Mouse (Mus musculus) regulatory T cell (primary cell): ENCODE measurements around the gene Tcap.
"Not testable (repeated sequence)": the region's sequence is repeated elsewhere in the genome, so short reads cannot be mapped to it uniquely, and the experiment has no call there.

ENCODE experiments used
- in situ Hi-C: fragments of 300-600 bp; cut with MboI, MseI; formaldehyde crosslinking; loops from one replicate; pipeline ENCODE4 v1.15.1; 2025; ENCODE audit warnings: high pct_unique_total_duplicates

The Tcap gene

DNA sequence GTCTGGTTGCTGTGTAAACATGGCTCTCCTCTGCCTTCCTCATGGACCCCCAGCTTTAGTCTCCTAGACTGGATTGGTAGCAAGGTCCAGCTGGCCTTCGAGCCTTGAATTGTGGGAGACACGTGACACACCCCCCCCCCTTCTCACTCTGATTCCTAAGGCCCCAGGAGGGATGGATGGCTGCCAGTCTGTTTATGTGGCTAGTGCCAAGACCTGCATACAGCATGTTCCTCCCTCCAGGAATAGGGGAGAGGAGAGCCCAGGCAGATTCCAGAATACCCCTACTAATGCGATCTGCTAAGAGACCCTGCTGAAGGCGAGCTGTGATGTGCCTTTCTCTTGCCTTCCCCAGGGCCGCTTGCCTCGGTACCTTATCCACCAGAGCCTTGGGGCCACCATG lies 3.5 kb upstream of the Tcap start:
- in situ Hi-C loops, result no loop called here

DNA sequence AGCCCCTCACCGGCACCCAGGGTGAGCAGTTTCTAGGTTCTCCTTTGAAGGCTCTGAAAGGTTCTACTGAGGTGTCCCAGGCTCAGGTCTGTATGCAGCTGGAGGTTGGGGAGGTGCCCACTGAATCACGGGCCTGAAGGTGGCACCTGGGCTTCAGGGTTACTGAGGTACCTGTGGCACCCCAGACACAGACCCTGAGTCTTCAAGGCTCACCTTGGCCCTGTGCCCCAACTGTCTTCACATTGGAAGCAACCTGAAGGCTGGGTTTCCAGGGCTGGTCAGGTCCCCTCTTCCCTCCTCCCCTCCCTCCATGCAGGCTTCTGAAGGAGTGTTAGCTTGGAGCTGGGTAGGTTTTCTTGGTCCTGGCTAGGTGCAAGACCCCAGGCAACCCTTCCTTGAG lies 2.0 kb upstream of the Tcap start:
- in situ Hi-C loops, result no loop called here

DNA sequence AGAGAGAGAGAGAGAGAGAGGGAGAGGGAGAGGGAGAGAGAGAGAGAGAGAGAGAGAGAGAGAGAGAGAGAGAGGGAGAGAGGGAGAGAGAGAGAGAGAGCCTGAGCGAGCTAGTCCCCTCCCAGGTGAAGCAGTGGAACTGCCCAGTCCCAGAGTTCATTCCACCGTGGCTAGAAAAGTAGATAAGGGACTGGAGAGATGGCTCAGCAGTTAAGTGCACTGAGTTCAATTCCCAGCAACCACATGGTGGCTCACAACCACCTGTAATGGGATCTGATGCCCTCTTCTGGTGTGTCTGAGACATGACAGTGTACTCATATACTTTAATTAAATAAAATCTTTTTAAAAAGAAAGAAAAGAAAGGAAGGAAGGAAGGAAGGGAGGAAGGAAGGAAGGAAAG lies 1.2 kb upstream of the Tcap start:
- in situ Hi-C loops, result not testable (repeated sequence)

DNA sequence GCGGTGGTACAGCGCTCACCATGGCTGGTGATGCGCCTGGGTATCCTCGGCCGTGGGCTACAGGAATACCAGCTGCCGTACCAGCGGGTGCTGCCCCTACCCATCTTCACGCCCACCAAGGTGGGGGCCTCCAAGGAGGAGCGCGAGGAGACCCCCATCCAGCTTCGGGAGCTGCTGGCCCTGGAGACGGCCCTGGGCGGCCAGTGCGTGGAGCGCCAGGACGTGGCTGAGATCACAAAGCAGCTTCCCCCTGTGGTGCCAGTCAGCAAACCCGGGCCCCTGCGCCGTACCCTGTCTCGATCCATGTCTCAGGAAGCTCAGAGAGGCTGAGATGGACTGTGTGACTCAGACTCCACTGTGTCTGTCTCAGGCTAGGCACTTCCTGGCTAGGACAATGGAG lies 605 bp downstream of the Tcap start:
- in situ Hi-C loops, result no loop called here

DNA sequence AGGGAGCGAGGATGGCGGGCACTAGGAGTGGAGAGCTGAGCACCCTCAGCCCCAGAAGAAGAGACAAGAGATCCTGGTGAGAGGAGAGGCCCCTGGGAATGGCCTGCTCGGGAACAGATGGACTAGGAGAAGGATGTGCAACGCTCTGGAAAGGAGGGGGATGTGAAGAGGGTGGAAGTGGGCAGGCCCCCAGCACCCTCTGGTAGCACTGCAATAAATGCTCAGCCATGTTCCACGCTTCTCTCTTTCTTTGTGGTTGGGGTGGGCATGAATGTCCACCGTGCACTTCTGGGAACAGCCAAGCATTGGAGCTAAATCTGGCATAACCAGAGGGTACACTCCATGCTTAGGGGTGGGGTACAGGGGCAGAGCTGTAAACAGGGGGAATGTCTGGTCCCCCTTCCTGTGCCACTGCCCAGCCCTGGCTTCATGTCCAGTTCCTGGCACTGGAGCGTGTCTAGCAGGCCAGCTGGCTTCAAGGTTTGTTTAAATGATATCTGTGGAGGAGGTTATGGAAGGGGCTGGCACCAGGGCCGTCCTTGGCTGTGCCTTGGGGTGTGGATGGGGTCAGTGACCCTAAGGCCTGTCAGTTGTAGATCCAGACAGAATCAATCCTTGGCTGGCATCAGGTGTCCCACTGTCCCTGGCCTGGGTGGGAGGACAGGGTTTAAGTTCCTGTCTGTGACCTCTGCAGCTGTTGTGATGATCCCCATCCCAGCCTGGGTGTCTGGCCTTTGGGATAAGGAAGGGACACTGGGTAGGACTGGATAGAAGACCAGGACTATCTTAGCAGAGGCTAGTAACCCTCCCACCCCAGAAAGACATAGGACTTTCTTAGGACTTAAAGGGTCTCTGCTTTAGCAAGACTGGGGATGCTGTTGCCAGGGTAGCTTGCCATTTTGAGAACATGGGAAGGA lies 1.4 kb downstream of the Tcap start:
- in situ Hi-C loops, result loop anchor here (5.0 kb wide), 2 partner anchors 47 to 268 kb away; no protein-coding TSS in a partner anchor

DNA sequence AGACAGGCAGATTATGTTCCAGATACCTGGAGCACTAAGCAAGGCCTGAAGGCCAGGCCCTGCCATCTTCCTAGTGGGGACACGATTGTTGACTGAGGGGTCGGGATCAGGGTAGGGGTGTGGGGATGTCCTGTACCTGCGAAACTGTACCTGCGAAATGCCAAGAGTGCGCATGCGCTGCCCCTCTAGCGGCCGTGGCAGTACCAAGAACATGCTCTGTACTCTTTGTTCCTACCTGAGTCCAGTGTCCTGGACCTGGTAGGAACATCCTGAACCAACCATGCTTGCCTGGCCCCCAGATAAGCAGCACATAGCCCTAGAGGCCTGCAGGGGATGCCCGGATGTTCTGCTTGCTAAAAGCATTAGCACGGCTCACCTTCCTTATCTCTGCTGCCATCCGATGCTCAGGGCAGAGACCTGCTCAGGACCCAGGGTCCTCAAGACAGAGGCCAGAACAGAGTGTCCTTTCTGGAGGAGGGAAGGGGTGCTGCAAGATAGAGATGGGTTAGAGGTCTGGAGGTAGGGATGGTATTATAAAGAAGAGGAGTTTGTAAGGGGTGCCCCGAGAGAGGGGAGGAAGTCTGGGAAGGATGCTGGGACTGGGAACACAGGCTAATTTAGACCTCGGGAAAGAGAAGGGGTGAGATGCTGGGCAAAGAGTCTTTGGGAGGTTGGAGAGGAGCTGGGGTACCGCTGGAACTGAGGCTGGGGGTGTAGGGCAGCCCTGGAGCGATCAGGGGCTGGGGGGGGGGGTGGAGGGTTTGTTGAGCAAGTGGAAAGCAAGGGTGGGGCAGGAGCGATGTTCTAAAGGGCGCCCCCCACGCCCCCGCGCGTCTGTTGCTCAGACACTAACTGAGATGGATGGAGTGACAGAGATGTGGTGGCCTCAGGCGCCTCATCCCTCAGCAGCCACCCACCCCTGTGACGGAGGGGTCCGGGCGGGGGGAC lies 2.3 kb downstream of the Tcap start, which contains the start of gene Pnmt:
TSS of gene Pnmt (plus strand) at position 813 of the 948 bp plus-strand sequence.
- in situ Hi-C loops, result loop anchor here (5.0 kb wide), 2 partner anchors 46 to 269 kb away; no protein-coding TSS in a partner anchor

DNA sequence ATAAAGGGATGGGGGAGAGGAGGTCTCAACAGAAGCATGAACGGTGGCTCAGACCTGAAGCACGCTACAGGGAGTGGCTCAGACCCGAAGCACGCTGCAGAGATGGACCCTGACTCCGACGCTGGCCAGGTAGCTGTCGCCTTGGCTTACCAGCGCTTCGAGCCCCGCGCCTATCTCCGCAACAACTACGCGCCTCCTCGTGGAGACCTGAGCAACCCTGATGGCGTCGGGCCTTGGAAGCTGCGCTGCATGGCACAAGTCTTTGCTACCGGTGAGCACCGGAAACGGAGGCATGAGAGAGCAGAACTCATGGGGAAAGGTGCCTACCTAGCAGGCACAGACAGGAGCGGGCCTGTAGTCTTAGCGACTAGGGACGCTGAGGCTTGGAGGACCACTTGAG lies 3.0 kb downstream of the Tcap start:
- in situ Hi-C loops, result loop anchor here (5.0 kb wide), 2 partner anchors 46 to 269 kb away; no protein-coding TSS in a partner anchor

DNA sequence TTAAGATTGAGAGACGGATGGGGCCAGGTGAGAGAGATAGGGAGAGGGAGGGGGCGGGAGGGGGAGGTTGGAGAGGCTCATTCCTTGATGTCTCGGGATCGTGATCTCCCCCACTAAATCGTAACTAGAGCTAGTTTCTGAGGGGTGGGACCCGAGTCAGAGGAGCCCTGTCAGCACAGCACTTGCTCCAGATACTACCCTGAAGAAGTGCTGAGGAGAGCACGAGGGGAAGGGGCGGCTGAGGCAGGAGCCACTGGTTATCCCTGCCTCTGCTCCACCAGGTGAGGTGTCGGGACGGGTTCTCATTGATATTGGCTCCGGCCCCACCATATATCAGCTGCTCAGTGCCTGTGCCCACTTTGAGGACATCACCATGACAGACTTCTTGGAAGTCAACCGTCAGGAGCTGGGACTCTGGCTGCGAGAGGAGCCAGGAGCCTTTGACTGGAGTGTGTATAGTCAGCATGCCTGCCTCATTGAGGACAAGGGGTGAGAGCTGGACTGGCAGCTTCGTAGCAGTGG lies 3.5 kb downstream of the Tcap start:
- in situ Hi-C loops, result loop anchor here (5.0 kb wide), 2 partner anchors 45 to 270 kb away; no protein-coding TSS in a partner anchor

DNA sequence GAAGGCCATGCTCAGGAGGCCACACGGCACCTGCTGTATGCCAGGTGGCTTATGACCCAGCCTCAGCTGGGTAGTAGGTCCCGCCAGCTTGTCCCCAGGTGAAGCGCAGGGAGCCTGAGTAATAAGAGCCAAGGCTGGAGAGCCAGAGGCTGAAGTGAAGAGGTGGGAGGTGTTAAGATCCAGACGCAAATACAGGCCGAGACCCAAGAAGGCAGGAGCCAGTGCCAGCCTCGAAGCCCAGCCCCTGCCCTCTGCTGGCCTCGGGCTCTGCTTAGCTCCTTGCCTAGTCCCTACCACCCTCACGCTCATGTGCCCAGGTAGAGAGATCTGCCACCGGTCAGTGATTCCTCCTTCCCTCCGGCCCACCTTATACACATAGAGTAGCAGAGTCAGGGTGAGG lies 4.7 kb downstream of the Tcap start:
- in situ Hi-C loops, result loop anchor here (5.0 kb wide), 2 partner anchors 44 to 271 kb away; no protein-coding TSS in a partner anchor

DNA sequence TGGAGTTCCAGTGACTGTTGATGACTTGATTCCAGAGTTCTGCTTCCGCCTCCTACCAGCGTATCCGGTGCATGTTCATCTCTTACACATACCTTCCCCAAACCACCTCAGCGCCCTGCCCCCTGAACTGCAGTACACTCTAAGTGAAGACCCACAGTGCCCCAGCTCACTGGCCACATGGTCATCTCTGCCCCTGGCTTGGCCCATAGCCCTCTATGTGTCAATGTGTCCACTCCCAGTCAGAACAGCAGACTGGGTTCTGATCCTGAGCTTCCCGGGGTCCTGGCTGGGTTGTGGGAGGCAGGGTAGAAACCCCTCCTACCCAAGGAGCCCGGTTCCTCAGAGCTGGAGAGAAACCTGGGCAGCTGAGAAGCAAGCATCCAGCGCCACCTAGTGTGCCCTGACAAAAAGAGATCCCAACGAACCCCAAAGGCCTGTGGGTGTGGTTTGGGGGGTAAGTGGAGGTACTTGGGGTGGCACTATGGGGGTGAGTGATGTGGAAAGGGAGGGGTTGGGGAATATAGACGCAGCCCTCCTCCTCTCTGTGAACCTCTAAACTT lies 5.7 kb downstream of the Tcap start:
- in situ Hi-C loops, result loop anchor here (5.0 kb wide), 2 partner anchors 43 to 272 kb away; no protein-coding TSS in a partner anchor

DNA sequence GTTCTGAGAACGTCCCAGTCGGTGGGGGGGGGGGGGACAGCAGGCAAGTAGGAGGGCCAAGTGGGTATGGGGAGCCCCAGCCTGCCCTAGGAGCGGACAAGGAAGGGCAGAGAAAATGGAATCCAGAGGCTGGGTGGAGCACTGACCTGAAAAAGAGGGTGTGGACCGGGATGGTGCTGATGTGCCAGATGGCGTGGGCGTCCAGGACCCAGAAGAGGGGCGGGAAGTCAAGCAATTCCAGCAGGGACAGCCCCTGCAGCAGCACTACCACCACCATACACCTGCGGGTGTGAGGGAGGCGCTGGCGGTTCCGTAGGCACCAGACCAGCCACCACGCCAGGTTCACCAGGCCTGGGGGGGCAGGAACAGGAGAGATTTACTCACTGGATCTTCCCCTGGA lies 6.5 kb downstream of the Tcap start:
- in situ Hi-C loops, result no loop called here

DNA sequence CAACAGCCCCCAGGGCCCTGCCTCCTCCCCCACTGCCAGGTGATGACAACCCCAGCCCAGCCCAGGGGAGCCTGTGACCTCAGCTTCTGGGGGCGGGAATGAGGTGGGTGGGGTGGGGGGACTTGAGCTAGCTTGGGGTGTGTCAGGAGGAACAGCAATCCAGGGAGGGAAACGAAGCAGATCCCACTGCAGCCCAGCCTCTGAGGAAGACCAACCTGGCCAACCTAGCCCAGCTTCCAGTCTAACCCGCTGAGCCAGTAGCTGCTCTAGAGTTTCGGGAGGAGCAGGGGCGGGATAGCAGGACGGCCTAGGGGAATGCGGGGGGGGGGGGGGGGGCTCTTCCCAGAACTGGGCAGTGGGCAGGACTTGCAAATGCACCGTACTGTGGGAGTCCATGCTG lies 8.4 kb downstream of the Tcap start:
- in situ Hi-C loops, result no loop called here

DNA sequence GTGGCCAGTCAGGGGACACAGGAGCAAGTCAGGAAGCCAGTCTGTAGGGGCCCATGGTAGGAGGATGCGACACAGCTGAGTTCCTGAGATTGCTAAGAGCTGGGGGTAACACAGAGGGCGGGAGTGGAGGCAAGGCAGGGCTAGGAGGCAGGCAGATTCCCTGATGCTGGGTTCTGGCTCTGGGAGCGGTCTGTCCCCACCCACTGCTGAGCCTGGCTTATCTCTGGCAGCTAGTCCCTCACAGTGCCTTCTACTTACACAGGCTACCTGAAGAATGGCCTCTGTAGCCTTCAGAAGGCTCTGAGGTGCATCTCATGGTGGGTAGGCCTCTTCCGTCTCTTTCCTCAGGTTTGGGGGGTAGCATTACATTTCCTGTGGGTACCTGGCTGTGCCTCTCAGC lies 9.0 kb downstream of the Tcap start:
- in situ Hi-C loops, result no loop called here

DNA sequence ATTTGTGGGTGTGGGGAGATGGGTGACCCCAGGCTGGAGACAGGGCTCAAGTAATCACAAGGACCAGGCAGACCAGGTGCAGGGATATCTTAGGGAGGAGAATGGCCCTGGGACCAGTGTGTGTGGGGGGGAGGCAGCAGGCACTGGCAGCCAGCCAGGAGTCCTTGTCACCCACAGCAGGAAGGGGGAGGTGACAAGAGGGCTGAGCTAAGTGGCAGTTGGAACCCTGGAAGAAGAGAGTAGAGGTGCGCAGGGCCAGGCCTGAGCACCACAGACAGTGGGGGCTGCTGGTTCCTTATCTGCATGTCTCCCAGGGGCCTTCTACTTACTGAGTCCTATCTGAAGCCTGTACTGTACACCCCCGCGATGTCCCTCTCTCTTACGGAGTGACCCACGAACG lies 9.7 kb downstream of the Tcap start:
- in situ Hi-C loops, result no loop called here

DNA sequence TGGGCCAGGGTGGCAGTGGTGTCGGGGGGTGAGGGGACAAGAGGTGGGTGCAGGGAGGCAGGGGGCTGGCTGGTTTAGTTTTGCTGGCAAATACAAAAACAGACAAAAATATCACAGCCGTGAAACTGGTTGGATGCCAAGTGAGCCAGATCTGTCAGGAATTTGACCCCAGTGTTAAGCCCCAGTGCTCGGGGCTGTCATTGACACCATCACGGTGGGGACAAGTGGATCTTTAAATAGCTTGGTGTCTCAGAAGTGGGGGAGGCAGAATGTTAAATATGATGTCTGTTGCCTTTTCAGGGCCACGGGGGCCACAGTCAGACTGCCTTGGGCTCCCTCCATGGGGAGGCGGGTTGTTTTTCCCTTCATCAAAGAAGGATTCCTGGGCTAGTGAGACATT lies 10.7 kb downstream of the Tcap start:
- in situ Hi-C loops, result no loop called here

DNA sequence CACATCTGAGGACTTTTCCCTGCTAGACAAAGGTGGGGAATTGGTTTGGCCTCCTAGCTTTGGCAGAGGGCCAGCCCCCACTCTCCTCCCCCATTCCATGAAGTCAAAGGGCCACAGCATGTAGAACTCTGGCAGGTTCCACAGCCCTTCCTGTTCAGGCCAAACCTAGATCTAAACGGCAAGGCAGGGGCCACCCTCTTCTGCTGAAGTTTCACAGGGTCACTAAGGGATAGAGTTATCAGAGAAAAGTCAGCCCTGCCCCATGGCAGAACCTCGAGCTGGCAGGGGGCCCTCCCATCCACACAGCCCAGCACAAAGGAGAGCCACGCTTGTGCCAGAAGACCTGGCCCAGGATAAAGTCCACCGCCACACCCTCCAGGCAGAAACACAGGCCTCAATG lies 11.4 kb downstream of the Tcap start:
- in situ Hi-C loops, result no loop called here

DNA sequence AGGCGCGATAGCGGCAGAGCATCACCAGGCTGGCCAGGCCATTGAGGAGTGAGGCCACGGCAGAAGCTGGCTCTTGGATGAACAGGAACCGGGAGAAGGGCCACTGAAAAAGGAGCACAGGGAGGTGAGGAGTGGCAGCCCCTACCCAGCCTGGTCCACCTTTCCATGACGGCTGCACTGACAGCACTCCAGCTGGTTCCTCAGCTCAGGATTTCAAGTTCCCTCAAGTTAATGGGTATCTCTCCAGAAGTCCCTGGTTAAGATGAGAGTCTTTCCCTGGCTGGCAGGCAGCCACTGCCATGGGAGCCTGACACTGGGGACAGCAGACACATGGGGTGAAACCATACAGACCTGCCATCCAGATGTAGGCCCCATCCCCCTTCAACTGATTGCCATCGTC lies 14.3 kb downstream of the Tcap start:
- in situ Hi-C loops, result no loop called here

DNA sequence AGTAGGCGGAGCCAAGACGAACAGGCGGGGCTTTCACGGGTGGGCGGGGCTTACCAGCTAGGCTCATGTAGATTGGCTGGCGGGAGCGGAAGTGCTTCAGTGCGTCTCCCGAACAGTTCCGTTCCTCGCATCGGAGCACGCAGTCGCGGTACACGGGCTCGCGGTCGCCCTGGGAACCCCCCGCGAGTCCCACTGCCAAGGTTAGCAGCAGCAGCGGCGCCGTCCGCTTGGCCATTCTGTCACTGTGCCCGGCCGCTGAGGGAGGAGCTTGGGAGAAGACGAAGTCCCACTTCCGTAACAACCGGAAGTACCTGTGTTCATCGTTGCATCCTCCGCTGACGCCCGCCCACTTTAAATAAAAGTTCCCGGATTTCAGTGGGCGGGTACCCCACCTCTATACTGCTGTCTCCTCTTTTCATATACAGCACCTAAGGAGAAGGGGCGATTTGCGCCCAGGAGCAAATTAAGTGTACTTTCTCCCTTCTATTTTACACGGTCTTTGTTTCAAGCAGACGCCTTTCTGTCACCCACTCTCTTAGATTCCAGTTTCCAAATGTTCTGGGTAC lies 16.6 kb downstream of the Tcap start, which contains the start of gene Pgap3:
TSS of gene Pgap3 (minus strand) at position 330 of the 566 bp plus-strand sequence.
- in situ Hi-C loops, result no loop called here

DNA sequence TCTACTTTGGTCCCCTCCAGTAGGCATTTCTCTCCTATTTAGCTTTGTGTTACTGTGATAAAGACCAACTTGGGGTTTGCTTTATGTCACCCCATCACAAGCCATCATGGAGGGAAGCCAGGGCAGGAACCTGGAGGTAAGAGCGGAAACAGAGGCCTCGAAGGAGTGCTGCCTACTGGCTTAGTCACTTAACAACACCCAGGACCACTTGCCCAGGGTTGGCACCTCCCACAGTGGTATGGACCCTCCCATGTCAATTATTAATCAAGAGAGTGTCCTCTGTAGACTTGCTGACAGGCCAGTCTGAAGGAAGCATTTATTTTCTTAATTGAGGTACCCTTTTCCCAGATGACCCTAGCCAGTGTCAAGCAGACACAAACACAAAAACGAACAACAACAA lies 17.2 kb downstream of the Tcap start:
- in situ Hi-C loops, result no loop called here

DNA sequence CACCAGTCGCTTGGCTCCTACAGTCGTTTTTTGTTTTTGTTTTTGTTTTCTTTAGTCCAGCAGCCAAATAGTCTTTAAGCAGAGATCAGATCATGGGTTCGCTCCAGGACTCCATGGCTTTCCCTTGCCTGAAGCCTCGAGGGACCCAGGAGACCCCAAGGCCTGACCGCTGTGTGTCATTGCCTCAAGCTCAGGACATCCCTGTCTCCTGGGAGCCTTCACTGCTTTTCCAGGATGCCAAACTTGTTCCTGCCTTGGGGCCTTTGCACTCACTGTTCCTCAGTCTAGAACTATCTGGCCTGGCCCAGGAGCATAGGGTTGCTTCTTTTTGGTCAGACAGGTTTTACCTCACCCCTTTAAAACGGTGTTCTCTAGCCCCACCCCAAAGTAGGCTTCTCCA lies 23.0 kb downstream of the Tcap start:
- in situ Hi-C loops, result no loop called here

DNA sequence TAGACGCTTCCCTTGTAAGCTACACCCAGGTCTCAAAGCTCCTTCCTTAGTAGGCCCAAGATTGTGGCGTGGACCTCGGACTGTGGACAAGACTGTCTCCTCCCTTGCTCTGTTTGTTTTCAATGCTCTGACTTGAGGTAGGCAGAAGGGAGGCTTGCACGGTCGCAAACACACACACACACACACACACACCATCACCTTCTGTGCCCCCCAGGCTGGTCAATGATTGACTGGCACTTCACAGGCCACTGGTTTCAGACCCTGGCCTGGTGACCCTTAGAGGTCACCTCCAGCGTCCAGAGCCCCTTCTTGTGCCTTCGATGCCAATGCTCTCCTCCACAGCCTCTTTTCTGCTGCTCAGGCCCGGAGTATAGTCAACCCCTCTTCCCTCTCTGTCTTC lies 25.3 kb downstream of the Tcap start:
- in situ Hi-C loops, result no loop called here
